Mouse (Mus musculus) liver, embryonic 16.5 days (tissue): ENCODE results near the gene Pdlim5. TPM values are rescaled to one million over a fixed set of nuclear protein-coding genes. Genes with fewer than 3 reads are reported as not detected.

ENCODE experiments used
- ATAC-seq: fragments of 200-750 bp; cut with Nextera tagmentation; 2 replicates; pipeline ENCODE4 v1.8.0; 2017; ENCODE audit warnings: low read depth, mild to moderate bottlenecking, moderate number of reproducible peaks, moderate library complexity
- H3K27ac ChIP-seq: fragments of 300-500 bp; sonication (generic); 2 replicates; pipeline ENCODE4 v1.5.1; 2014; ENCODE audit warnings: mild to moderate bottlenecking, low read length
- H3K27me3 ChIP-seq: fragments of 300-500 bp; sonication (generic); 2 replicates; pipeline ENCODE4 v1.6.1; 2014; ENCODE audit warnings: low read depth, low read length, mixed read lengths; ENCODE audit not compliant: control insufficient read depth, insufficient read depth
- H3K36me3 ChIP-seq: fragments of 300-500 bp; sonication (generic); 2 replicates; pipeline ENCODE4 v1.6.1; 2014; ENCODE audit warnings: mild to moderate bottlenecking; ENCODE audit not compliant: control insufficient read depth, insufficient read depth
- H3K4me1 ChIP-seq: fragments of 300-500 bp; sonication (generic); 2 replicates; pipeline ENCODE4 v1.6.1; 2014; ENCODE audit warnings: low read depth, low read length, mixed read lengths; ENCODE audit not compliant: control insufficient read depth
- H3K4me2 ChIP-seq: fragments of 300-500 bp; sonication (generic); 2 replicates; pipeline ENCODE4 v1.6.1; 2014; ENCODE audit warnings: low read depth, low read length, mixed read lengths
- H3K4me3 ChIP-seq: fragments of 300-500 bp; sonication (generic); 2 replicates; pipeline ENCODE4 v1.5.1; 2014; ENCODE audit warnings: low read depth, mild to moderate bottlenecking, low read length
- H3K9ac ChIP-seq: fragments of 300-500 bp; sonication (generic); 2 replicates; pipeline ENCODE4 v1.6.1; 2014; ENCODE audit warnings: low read depth, low read length
- H3K9me3 ChIP-seq: fragments of 300-500 bp; sonication (generic); replicated peaks from 2 replicates; pipeline ENCODE4 v1.6.1; 2016; ENCODE audit warnings: low read length; ENCODE audit not compliant: control insufficient read depth
- WGBS: fragments of 180-500 bp; shearing (Covaris S2); extraction: QIAGEN DNeasy Blood & Tissue Kit; methylation state at CpG from one replicate; pipeline ENCODE4 v1.1.7; 2014; ENCODE audit not compliant: insufficient replicate concordance; 5-methylcytosine and 5-hydroxymethylcytosine counted together
- polyA plus RNA-seq: library from polyadenylated mRNA; unstranded; fragments of >200 nt; fragmentation: Nextera tagmentation; extraction: Ambion mirVana; gene quantifications from 2 replicates; pipeline ENCODE4 v1.2.1, GENCODE M21; 2015

Gene Pdlim5
- polyA plus RNA-seq, 1 experiment from 2014 or later, result 14.7 TPM

- H3K27me3 ChIP-seq, result no peaks in the 10 kb centered on the region
- ATAC-seq, result no peak
- no peak overlapping the region for H3K9ac ChIP-seq
- no peaks in the 10 kb centered on the region for H3K9me3 ChIP-seq
- H3K4me2 ChIP-seq, result no peak overlapping the region
- H3K4me3 ChIP-seq, result no peak overlapping the region
- WGBS, result 76% methylated on average over 4 of the region's 4 CpGs
- H3K27ac ChIP-seq, result no peak overlapping the region
- no peaks in the 10 kb centered on the region for H3K36me3 ChIP-seq
- peaks cover 5% of the 10 kb centered on the region; the same call in 1 of the 2 replicates for H3K4me1 ChIP-seq
These were observed 57.4 kb downstream of the Pdlim5 start for GRCm38 (mm10) chr3:142338058-142338457.

GRCm38 (mm10) chr3:142334496-142334895 lies 61.0 kb downstream of the Pdlim5 start:
- H3K4me1 ChIP-seq, result peaks cover 5% of the 10 kb centered on the region; the same call in 1 of the 2 replicates
- ATAC-seq, result no peak
- WGBS, result 65% methylated on average over 3 of the region's 3 CpGs
- H3K4me3 ChIP-seq, result no peak overlapping the region
- H3K4me2 ChIP-seq, result no peak overlapping the region
- no peaks in the 10 kb centered on the region for H3K36me3 ChIP-seq
- no peaks in the 10 kb centered on the region for H3K27me3 ChIP-seq
- no peak overlapping the region for H3K9ac ChIP-seq
- H3K9me3 ChIP-seq, result no peaks in the 10 kb centered on the region
- H3K27ac ChIP-seq, result no peak overlapping the region

GRCm38 (mm10) chr3:142333458-142333857 lies 62.0 kb downstream of the Pdlim5 start:
- Histone ChIP-seq H3K4me1 (peaks cover 2% of the 10 kb centered on the region; the same call in 1 of the 2 replicates), H3K4me2 (no peak overlapping the region), H3K36me3 (no peaks in the 10 kb centered on the region), H3K9ac (no peak overlapping the region), H3K4me3 (no peak overlapping the region), H3K9me3 (no peaks in the 10 kb centered on the region), H3K27me3 (no peaks in the 10 kb centered on the region), H3K27ac (no peak overlapping the region)
- 67% methylated on average over 1 of the region's 1 CpGs for WGBS
- no peak for ATAC-seq

GRCm38 (mm10) chr3:142332716-142333115 lies 62.8 kb downstream of the Pdlim5 start:
- 9% methylated on average over 4 of the region's 4 CpGs for WGBS
- Histone ChIP-seq H3K9me3 (no peaks in the 10 kb centered on the region), H3K27ac (no peak overlapping the region), H3K4me2 (no peak overlapping the region), H3K36me3 (no peaks in the 10 kb centered on the region), H3K27me3 (no peaks in the 10 kb centered on the region), H3K4me1 (peaks cover 2% of the 10 kb centered on the region; the same call in 1 of the 2 replicates), H3K9ac (no peak overlapping the region), H3K4me3 (no peak overlapping the region)
- ATAC-seq, result no peak

GRCm38 (mm10) chr3:142331872-142332554 lies 63.5 kb downstream of the Pdlim5 start:
- Histone ChIP-seq H3K36me3 (no peaks in the 10 kb centered on the region), H3K27ac (no peak overlapping the region), H3K9me3 (no peaks in the 10 kb centered on the region), H3K27me3 (no peaks in the 10 kb centered on the region), H3K9ac (no peak overlapping the region), H3K4me1 (peaks cover 2% of the 10 kb centered on the region; the same call in 1 of the 2 replicates), H3K4me3 (no peak overlapping the region), H3K4me2 (no peak overlapping the region)
- WGBS, result 32% methylated on average over 4 of the region's 4 CpGs
- no peak for ATAC-seq

- no peaks in the 10 kb centered on the region for H3K27me3 ChIP-seq
- H3K9ac ChIP-seq, result no peak overlapping the region
- H3K27ac ChIP-seq, result no peak overlapping the region
- WGBS, result 52% methylated on average over 3 of the region's 3 CpGs
- peaks cover 2% of the 10 kb centered on the region; the same call in 1 of the 2 replicates for H3K4me1 ChIP-seq
- no peak overlapping the region for H3K4me2 ChIP-seq
- H3K9me3 ChIP-seq, result no peaks in the 10 kb centered on the region
- no peak overlapping the region for H3K4me3 ChIP-seq
- ATAC-seq, result no peak
- H3K36me3 ChIP-seq, result no peaks in the 10 kb centered on the region
These were observed 65.1 kb downstream of the Pdlim5 start for GRCm38 (mm10) chr3:142330425-142330824.

GRCm38 (mm10) chr3:142323592-142323991 lies 71.9 kb downstream of the Pdlim5 start:
- no peak overlapping the region for H3K4me2 ChIP-seq
- 44% methylated on average over 6 of the region's 6 CpGs for WGBS

GRCm38 (mm10) chr3:142321930-142322329 lies 73.6 kb downstream of the Pdlim5 start:
- no peaks in the 10 kb centered on the region for H3K27me3 ChIP-seq
- no peak overlapping the region for H3K27ac ChIP-seq
- ATAC-seq, result peak; percentile 75
- 51% methylated on average over 6 of the region's 6 CpGs for WGBS
- no peaks in the 10 kb centered on the region; the same call in 1 of the 2 replicates for H3K4me1 ChIP-seq
- H3K36me3 ChIP-seq, result no peaks in the 10 kb centered on the region
- no peaks in the 10 kb centered on the region for H3K9me3 ChIP-seq
- H3K9ac ChIP-seq, result no peak overlapping the region
- no peak overlapping the region for H3K4me3 ChIP-seq
- H3K4me2 ChIP-seq, result no peak overlapping the region

More at GRCm38 (mm10) chr3:142323592-142323991, 71.9 kb downstream of the Pdlim5 start:
- no peak overlapping the region for H3K27ac ChIP-seq
- H3K9ac ChIP-seq, result no peak overlapping the region
- no peak overlapping the region for H3K4me3 ChIP-seq
- no peak for ATAC-seq
- no peaks in the 10 kb centered on the region for H3K9me3 ChIP-seq
- H3K36me3 ChIP-seq, result no peaks in the 10 kb centered on the region
- H3K27me3 ChIP-seq, result no peaks in the 10 kb centered on the region
- H3K4me1 ChIP-seq, result no peaks in the 10 kb centered on the region; the same call in 1 of the 2 replicates

GRCm38 (mm10) chr3:142318147-142318546 lies 77.3 kb downstream of the Pdlim5 start:
- no peaks in the 10 kb centered on the region for H3K9me3 ChIP-seq
- peak; percentile 30; the same call in 1 of the 2 replicates for ATAC-seq
- no peaks in the 10 kb centered on the region for H3K36me3 ChIP-seq
- no peak overlapping the region for H3K4me2 ChIP-seq
- H3K27me3 ChIP-seq, result no peaks in the 10 kb centered on the region
- no peaks in the 10 kb centered on the region; the same call in 1 of the 2 replicates for H3K4me1 ChIP-seq
- no peak overlapping the region for H3K9ac ChIP-seq
- H3K27ac ChIP-seq, result no peak overlapping the region
- WGBS, result 70% methylated on average over 2 of the region's 2 CpGs
- no peak overlapping the region for H3K4me3 ChIP-seq
